Mouse (Mus musculus): Measurements from ENCODE around the gene Mgarp.
"Not testable (repeated sequence)": the region's sequence is repeated elsewhere in the genome, so short reads cannot be mapped to it uniquely, and the experiment has no call there.

The Mgarp gene

DNA sequence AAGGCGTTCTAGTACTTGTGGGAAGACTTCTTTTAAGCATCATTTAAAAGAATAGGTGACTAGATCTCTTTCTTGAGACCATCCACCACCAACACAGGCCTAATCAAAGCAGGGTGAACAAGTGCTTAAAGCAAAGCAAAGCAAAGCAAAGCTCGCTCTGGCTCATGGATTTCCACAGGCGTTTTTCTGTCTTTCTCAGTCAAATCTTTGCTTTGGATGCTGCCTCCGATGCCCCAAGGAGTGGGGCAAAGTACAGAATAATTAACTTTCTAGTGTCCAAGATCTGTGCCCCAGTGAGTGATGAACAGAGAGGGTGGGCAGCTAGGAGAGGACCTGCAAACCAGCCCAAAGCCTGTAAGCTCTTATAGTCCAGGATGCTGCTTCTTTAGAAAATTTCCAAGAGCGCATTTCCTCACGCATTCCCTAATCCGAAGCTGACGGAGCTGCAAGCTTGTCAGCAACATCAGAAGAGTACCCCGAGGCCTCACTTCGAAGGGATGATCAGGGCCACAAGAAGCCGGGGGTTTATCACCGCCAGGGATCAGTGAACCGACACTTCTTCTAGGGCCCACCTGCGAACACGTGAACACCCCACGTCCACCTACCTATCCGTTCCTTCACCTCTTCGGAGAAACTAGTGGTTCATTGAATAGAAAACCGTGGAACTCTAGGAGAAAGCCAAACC lies 935 bp downstream of the Mgarp start:
- DNase-seq = no peak

DNA sequence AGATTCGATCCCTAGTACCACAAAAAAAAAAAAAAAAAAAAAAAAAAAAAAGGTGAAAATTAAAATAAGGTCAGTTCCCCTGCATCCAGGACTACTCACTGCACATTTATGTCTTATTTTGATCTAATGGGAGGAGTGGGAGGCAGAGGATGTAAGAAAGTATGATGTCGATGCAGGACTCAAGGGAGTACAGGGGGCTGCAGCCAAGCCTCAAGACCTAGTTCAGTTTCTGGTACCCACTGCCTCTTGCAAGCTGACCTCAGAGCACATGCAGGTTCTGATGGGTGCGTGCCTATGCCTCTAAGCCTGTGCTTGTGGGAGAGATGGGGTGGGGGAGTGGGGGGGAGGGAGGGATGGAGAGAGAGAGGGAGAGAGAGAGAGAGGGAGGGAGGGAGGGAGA lies 1.7 kb downstream of the Mgarp start:
- no peak for DNase-seq

DNA sequence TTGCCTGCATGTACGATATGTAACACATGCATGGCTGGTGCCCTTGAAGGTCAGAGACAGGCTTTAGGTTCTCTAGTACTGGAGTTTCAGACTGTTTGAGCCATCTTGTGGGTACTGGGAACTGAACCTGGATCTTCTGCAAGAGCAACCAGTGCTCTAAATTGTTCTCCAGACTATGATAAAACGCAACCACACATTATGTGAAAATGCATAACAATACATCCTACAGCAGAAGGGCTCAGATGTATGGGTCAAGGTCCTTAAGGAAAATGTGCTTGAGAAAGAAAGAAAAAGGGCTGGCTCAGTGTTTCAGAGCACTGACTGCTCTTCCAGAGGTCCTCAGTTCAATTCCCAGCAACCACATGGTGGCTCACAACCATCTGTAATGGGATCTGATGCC lies 2.9 kb downstream of the Mgarp start:
- no peak for DNase-seq

DNA sequence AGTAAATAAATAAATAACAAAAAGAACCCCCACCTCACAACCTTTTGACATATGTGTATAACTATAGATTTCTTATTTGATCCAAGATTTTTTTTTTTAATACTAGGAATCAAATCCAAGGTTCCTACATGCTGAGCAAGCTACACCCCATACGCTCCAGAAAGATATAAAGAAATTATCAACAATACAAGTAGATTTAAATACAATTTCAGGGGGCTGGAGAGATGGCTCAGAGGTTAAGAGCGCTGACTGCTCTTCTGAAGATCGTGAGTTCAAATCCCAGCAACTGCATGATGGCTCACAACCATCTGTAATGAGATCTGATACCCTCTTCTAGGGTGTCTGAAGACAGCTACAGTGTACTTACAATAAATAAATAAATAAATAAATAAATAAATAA lies 3.5 kb downstream of the Mgarp start:
- not testable (repeated sequence) for DNase-seq

DNA sequence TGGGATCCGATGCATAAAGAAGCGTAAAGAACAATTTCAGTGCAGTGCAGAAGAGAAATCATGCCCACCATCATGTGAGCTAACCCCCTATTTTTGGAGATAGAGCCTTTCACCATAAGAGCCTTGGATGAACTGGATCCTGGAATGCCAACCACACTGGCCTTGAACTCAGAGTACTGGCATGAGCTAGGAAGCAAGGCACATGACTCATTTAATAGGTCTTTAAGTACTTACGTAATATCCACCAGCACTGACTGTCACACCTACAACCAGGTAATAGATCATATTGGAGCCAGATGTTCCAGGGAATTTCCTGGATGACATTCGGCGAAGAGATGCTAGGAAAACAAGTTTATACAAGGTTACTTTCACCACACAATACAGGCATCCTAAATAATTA lies 4.9 kb downstream of the Mgarp start:
- no peak for DNase-seq

DNA sequence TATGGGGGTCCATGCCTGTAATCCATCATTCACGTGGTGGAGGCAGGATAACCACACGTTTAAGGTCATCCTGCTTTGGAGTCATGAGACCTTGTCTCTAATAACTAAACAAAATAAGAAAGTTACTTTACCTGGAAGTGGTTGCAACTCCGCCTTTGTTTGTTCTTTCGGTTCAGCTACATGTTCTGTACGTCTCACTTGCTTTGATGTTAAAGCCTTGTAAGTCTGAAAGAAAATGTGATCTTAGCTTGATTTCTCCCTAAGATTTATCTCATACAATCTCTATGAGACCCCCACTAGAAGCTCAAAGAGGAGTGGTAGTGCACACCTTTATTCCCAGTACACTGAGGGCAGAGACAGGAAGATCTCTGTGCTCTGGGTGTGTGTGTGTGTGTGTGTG lies 5.4 kb downstream of the Mgarp start:
- DNase-seq = no peak

DNA sequence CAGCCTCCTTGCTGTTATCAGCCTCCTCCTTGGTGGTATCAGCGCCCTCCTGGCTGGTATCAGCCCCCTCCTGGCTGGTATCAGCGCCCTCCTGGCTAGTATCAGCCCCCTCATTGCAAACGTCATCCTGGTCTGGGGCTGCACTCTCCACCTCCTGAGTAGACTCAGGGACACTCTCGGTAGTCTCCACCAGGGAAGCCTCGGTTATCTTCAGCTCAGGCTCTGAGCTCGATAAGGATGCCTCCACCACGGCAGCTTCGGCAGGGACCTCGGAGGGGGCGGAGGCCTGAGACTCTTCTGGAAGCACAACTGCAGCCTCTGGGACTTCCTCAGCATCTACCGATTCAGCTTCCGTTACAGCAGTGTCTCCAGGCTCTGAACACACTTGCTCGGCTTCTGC lies 7.6 kb downstream of the Mgarp start:
- peak; percentile 84 for DNase-seq

DNA sequence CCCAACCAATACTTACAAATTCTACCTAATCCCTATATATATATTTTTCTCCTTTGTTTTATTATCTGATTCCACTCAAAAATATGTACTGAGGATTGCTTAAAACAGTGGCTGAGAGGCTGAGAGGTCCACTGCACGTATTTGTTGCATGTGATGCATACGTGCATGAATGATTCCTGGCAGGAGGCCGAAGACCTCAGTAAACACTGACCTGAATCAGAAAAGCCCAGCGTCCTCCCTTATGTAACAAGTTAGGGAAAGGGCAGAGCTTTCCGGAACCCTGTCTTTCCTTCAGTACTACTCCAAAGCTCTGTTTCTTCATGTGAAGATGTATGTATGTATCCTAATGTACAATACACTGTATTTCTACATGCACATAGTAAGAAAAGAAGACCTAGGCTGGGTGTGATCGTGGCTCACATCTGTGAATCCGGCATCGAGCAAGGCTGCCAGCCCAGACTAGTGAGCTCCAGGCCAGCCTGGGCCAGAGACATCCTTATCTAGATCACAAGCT lies 8.6 kb downstream of the Mgarp start:
- peak; percentile 40 for DNase-seq

DNA sequence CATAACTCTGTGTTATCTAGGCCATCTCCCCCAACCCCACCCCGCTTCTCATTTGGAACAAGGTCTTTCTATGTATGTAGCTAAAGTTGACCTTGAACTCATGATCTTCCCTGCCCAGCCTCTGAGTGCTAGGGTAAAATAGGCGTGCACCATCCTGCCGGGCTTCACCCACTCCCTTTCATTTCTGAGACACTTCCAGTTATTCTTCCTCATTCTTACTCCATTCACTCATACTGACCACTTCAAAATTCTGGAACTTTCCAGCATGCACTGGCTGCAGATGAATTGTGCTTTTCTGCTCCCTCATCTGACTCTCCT lies 9.4 kb downstream of the Mgarp start:
- DNase-seq = no peak

DNA sequence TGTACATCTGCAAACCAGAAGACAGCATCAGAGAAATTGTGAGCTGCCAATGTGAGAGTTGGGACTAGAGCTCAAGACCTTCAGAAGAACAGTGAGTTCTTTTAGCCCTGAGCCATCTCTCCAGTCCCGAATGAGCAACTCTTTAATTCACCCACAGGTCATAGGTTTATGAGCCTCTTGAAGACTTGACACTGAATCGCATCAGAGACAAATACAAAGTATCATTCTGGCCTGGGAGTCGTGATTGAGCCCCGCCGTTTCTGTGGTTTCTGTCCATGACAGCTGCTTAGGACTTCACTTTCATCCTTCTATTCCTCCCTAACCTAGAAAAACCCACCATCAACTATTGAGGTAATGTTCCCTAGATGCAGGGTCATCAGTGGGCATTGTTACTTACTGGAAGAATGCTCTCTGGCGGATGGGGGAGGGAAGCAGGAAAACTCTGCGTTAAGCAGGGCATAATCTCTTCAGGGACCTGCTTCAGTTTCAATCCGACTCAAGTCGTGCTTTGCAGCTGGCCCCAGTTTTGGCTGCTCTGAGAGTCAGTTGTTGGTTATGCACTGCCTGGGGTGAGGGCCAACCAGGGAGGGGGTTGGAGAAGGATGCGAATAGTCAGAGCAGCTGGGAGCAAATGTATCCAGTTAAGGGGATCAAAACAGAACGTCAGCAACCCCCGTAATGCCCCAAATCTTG lies 10.0 kb downstream of the Mgarp start:
- DNase-seq = no peak

DNA sequence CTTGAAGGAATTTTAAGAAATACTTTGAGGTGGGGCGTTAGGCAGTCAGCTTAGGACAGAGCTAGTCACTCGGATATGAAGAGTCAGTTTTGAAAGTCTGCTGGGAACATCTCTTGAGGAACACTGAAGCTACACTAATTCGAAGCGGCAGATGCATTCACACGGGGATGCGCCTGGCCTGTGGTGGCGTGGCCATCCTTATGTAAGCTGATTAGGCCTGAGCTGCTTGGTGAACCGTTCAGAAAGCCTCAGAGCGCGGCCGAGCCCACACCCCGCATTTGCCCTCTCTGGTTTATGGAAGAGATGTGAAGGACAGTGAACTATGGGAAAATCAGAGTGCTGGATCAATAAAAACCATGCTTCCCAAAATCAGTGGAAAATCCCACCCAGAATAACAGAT lies 13.1 kb downstream of the Mgarp start:
- DNase-seq = no peak

DNA sequence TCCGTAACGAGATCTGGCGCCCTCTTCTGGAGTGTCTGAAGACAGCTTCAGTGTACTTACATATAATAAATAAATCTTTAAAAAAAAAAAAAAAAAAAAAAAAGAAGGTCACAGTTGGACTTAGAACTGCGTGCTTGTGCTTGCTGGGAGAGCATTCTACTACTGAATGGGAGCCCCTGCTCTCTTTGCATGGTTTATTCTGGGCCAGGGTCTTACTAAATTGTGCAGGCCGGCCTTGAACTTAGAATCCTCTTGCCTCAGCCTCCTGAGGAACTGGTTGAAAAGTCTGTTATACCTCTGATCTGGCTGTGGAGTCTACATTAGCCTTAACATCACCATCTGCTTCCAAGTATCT lies 15.9 kb downstream of the Mgarp start:
- DNase-seq = no peak

DNA sequence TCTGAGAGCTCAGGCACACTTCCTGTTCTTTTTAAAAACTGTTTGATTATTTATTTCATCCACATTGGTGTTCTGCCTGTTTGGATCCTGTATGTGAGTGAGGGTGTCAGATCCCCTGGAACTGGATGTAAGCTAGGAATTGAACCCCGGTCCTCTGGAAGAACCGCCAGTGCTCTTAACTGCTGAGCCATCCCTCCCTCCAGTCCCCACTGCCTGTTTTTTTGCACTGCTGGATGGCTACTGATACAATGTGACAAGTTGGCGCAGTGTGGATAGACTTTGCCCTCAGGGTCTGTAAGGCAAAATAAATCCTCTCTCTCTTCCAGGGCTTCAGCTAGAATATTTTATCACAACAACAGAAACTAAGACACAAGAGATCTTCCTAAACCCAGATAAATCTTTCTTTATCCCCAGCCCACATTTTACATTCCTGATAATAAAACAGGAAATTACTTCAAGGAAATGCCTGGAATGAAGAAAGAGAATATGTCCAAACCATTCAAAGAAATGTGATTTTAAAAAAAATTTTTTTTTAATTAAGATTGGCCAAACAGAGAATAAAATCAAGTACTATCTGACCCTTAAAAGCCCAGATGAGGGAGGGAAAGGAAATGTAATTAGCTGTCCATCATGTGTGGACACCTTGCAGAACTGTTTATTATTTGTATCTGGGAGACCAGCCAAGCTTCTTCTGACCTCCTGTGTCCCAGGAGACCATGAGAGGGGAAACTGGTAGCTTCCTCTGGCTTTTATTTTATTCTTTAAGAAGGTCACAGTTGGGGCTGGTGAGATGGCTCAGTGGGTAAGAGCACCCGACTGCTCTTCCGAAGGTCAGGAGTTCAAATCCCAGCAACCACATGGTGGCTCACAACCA lies 16.5 kb downstream of the Mgarp start:
- no peak for DNase-seq

DNA sequence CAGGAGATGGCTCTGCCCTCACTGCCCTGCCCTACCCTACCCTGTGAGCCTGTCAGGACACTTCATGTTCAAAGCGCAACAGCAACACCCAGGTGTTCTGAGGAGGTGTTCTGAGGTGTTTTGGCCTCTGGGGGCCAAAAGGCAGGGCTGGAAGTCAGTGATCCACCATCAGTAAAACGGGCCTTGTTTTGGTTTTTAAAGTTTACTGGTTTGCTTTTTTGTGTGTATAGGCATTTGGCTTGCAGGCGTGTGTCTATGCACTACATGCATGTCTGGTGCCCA lies 17.9 kb downstream of the Mgarp start:
- no peak for DNase-seq

DNA sequence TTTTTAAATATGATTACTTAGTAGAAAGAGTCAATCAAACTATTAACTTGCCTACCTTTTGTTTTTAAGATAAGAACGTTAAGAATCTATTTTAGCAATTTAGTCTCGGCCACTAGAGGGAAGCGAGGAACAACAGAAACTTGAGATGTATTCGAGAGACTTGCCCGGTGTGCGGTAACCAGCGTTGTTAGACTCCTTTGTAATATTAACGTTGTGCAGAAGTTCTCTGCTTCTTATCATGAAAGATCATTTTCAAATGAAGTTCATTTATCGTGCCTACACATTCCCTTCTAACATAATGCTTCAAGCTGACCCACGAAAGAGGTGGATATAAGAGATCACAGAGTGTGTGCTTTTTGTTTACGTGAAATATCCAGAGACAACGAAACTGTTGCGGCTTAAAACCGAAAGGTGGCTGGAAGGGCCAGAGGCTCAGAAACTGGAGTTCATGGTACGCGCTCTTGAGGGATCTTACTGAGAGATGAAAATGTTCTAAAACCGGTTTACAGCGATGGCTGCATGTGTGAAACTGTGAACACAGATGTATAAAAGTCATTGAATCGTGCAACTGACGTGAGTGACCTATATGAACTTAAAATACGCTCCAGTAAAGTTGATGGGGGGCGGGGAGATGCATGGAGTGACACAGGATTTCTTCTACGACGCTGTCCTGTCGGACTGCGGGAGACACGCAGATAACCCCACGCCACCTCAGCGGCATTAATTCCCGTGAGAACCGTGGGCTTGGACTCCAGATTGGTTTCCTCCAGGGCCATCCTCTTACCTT lies 18.5 kb downstream of the Mgarp start:
- DNase-seq = peak; percentile 46

DNA sequence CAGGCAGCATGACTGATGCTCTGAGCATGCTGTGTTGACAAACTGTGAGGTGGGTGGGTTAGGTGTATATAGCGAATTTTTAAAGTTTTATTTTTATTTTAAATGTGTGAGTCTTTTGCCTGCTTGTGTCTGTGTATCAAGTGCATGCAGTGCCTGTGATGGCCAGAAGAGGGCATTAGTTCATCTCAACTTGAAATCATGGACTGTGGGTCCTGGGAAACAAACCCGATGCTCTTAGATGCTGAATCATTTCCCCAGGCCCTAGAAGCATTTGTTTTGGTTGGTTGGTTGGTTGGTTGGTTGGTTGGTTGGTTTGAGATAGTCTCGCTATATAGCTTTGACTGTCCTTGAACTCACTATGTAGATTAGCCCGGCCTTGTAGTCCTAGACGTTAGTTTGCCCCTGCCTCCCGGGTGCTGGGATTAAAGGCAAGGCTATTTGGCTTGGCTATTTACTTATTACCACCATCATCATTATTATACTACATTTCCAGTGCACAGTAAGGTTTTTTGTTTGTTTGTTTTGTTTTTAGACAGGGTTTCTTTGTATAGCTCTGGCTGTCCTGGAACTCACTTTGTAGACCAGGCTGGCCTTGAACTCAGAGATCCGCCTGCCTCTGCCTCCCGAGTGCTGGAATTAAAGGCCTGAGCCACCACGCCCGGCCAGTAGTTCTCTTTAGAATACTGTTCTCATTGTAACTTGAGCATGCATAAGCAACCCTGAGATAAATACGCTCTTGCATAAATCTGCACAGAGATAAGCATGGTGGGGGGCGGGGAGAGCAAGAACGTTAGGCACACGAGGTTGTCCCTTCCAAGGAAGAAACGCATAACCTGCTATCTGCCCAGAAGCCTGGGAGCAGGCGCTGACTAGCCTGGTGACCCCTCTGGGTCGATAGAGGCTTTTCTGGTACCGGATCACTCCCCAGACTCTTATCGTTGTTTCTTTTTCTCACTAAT lies 21.0 kb downstream of the Mgarp start:
- DNase-seq = peak; percentile 82

DNA sequence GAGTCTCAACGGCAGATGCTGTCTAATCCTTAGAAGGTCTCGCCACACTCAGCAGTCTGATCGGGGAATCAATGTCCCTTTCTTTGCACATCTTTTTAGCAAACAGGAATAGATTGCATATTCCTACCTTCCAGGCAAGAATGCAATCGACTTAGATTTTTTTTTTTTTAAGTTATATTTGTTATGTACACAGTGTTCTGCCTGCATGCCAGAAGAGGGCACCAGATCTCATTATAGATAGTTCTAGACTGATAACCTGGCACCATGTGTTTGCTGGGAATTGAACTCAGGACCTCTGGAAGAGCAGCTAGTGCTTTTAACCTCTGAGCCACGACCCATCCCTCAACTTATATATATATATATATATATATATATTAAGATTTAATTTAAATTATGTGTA lies 23.0 kb downstream of the Mgarp start:
- no peak for DNase-seq

DNA sequence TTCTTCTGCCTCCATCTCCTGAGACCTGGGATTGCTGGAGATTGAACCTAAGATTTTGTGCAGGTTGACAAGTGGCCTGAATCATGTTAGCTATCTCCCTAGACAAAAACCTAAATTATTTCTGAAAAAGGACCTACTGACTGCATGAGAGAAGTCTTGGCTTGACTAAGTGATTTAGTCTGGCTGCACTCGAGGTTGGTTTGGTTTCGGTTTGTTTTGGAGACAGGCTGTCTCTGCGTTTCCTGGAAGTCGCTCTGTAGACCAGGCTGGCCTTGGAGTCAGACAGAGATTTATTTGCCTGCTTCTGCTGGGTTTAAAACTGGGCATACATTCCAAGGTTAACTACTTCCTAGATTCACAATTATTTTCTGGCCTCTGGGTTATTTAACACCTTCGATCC lies 23.7 kb downstream of the Mgarp start:
- no peak for DNase-seq

DNA sequence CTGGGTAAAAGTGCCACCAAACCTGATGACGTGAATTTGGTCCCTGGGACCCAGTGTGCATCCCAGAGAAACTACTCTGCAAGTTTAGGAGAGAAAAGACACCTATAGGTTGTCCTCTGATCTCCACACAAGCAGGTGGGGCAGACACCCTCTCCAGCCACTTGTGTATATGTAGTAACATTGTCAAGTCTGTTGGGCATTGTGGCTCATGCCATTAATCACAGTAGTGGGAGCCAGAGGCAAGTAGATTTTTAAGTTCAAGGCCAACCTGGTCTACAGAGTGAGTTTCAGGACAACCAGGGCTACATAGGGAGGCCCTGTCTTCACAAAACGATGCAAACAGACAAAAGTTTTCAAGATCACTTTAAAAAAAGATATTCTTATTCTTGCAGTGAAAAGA lies 24.7 kb downstream of the Mgarp start:
- no peak for DNase-seq

DNA sequence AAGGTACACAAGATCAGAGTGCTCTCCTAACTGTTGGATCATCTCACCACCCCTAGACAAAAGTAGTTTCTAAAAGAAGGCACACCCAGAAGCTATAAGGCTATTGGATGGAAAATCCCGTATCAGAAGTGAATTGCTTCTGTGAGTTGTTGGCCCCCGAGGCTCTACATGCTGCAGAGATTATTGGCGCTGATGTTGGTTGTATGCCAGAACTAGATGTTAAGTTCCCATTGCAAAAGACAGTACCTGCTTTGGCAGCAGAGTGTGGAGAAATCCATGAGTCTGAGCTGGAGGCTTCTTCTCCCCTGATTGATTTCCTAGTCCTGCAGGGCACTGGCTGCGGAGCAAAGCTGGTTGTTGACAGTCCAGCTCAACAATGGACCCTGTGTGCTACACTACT lies 28.5 kb downstream of the Mgarp start:
- DNase-seq = no peak

DNA sequence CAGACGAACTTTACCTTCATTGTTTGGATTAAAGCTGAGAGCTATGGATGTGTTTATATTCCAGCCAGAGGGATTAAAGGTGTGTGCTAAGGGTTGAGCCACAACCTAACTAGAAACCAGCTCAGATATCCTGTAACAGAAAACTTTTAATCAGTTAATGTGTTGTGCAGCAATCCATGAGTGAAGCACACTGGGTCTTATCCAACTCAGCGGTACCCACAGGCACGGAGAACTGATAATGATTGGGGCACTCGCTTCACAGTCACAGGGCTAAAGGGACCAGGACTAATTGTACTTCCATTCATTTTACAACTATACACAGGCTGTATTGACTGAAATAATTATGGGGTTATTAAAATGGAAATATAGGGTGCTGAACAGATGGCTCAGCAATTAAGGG lies 29.6 kb downstream of the Mgarp start:
- DNase-seq = peak; percentile 61

DNA sequence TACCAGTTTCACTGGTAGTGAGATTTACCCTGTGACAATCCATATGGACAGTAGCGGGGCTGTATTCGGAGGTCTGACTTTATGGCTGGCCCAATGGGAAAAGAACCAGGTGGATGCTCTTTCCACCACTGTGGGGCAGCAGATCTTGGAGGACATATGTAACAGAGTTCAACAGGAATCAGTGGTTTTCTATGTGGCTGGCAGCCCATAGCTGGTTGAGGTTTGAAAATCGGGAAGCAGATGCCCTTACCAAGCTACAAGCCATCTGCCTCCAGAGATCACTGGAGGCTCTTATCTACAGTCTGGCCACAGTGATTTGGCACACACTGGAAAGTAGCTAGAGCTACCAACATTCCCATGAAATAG lies 31.0 kb downstream of the Mgarp start:
- no peak for DNase-seq
